Comparison of ENCODE assay signal across 23 mouse cellular contexts in the genomic region with DNA sequence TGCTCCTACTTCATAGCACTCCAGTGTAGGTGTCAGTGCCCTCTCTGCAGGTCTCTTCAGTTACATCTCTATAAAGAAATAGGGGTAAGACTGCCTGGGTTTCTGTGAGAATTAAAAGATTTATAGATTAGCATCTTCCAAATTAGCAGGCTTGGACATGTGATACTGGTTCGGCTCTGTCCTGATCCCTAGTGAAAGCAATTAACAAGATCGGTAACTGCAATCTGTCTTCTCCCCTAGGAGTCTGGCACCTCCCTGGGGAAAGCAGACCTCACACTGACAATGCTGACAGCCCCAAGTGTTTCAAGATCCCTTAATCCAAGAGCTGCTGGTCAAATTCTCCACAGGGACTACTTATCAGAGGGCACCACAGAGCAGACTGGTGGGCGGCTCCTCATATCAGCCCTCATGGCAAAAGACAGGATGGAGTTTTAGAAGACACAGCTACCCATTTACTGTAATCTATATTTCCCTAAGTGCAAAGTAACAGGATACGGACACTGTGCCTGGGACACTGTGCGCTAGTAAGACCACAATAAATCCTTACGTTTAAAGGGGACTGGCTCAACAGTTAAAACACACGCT. TPM values are rescaled to one million over a fixed set of nuclear protein-coding genes. Genes with fewer than 3 reads are reported as not detected.
DNase-seq lines count a peak whose midpoint lies in the region; ATAC-seq lines count a peak whose summit lies in the region.
"Had no signal": no experiment of that assay in that cellular context is flagged by ENCODE, and none has a peak within 500 bp of the region (broad histone marks: within the 10 kb centered on the region; RNA-seq: fewer than 3 reads in every experiment).

No protein-coding gene starts in this region.

- no peak overlapping the region for H3K4me3 ChIP-seq in kidney, embryonic 15.5 days (replicated peaks)
- H3K4me3 ChIP-seq in kidney, embryonic 16.5 days (ENCODE audit: low read length): no peak overlapping the region
- H3K4me3 ChIP-seq in liver, embryonic 13.5 days (replicated peaks): no peak overlapping the region
- H3K4me3 ChIP-seq: forebrain, embryonic 13.5 days; hindbrain, embryonic 12.5 days; limb, embryonic 15.5 days; midbrain, embryonic 13.5 days; neural tube, embryonic 12.5 days; stomach, embryonic 15.5 days had no signal

- peak; percentile 49 for DNase-seq in liver, embryonic 13.5 days
- peak; percentile 42 for DNase-seq in retina, postnatal 7 days (ENCODE audit: low read depth, low spot score)
- DNase-seq in adipocyte (ENCODE audit: low spot score): no peak
- DNase-seq in left cerebral cortex, postnatal 25 days (ENCODE audit: low spot score in 2 of 2): no peak
- DNase-seq: adrenal gland, postnatal 10 days; cerebellum, adult 11-12 months; embryo, embryonic 11 days; gastrocnemius, postnatal 36 days; heart, postnatal 10 days; kidney, adult 18-20 months; right cerebral cortex, postnatal 14 days; thymus, adult 18-20 months; thymus, postnatal 4 days had no signal

- peaks cover 5% of the 10 kb centered on the region for H3K36me3 ChIP-seq in kidney, embryonic 15.5 days
- peaks cover 4% of the 10 kb centered on the region; the same call in 1 of the 2 replicates for H3K36me3 ChIP-seq in kidney, embryonic 16.5 days (ENCODE audit: insufficient read depth, low read length)
- peaks cover 5% of the 10 kb centered on the region for H3K36me3 ChIP-seq in liver, embryonic 13.5 days
- H3K36me3 ChIP-seq: midbrain, embryonic 13.5 days; neural tube, embryonic 12.5 days; stomach, embryonic 15.5 days had no signal

- no peaks in the 10 kb centered on the region for H3K27me3 ChIP-seq in kidney, embryonic 15.5 days
- no peaks in the 10 kb centered on the region for H3K27me3 ChIP-seq in kidney, embryonic 16.5 days (ENCODE audit: insufficient read depth, low read length)
- H3K27me3 ChIP-seq in liver, embryonic 13.5 days: no peaks in the 10 kb centered on the region
- H3K27me3 ChIP-seq: forebrain, embryonic 13.5 days; hindbrain, embryonic 12.5 days; limb, embryonic 15.5 days; midbrain, embryonic 13.5 days; neural tube, embryonic 12.5 days; stomach, embryonic 15.5 days had no signal

- intact Hi-C loops in left cerebral cortex, postnatal 25 days (cut with DNase I): no loop called here

- 0 out of 2 replicates have a peak overlapping the region, but pooled peaks have one; percentile 7 for H3K27ac ChIP-seq in kidney, embryonic 15.5 days
- no peak overlapping the region for H3K27ac ChIP-seq in kidney, embryonic 16.5 days (ENCODE audit: low read length)
- H3K27ac ChIP-seq in liver, embryonic 13.5 days: peak overlapping the region; percentile 69
- H3K27ac ChIP-seq: forebrain, embryonic 13.5 days; hindbrain, embryonic 12.5 days; limb, embryonic 15.5 days; midbrain, embryonic 13.5 days; neural tube, embryonic 12.5 days; stomach, embryonic 15.5 days had no signal

- H3K9me3 ChIP-seq in kidney, embryonic 15.5 days (replicated peaks): no peaks in the 10 kb centered on the region
- no peaks in the 10 kb centered on the region for H3K9me3 ChIP-seq in kidney, embryonic 16.5 days (ENCODE audit: low read length)
- H3K9me3 ChIP-seq in liver, embryonic 13.5 days (replicated peaks): peaks cover 4% of the 10 kb centered on the region; the same call in 1 of the 2 replicates
- H3K9me3 ChIP-seq: forebrain, embryonic 13.5 days; hindbrain, embryonic 12.5 days; limb, embryonic 15.5 days; midbrain, embryonic 13.5 days; neural tube, embryonic 12.5 days; stomach, embryonic 15.5 days had no signal

- H3K9ac ChIP-seq in kidney, embryonic 15.5 days: no peak overlapping the region
- no peak overlapping the region for H3K9ac ChIP-seq in kidney, embryonic 16.5 days (replicated peaks; ENCODE audit: low read length)
- no peak overlapping the region; the same call in 1 of the 2 replicates for H3K9ac ChIP-seq in liver, embryonic 13.5 days
- H3K9ac ChIP-seq: forebrain, embryonic 13.5 days; hindbrain, embryonic 12.5 days; limb, embryonic 15.5 days; midbrain, embryonic 13.5 days; neural tube, embryonic 12.5 days; stomach, embryonic 15.5 days had no signal

- peak; percentile 43; the same call in 1 of the 2 replicates for ATAC-seq in kidney, embryonic 15.5 days (replicated peaks; ENCODE audit: low FRiP score)
- ATAC-seq in kidney, embryonic 16.5 days (ENCODE audit: low FRiP score, low TSS enrichment): no peak
- ATAC-seq in erythroblast, adult 5-6 weeks (replicated peaks; ENCODE audit: low FRiP score, poor library complexity, severe bottlenecking): peak; percentile 81
- peak; percentile 90 for ATAC-seq in liver, embryonic 13.5 days (ENCODE audit: low read depth)
- ATAC-seq: forebrain, embryonic 13.5 days; lung, postnatal 0 days; midbrain, embryonic 13.5 days had no signal

- peaks cover 9% of the 10 kb centered on the region for H3K4me1 ChIP-seq in kidney, embryonic 15.5 days
- H3K4me1 ChIP-seq in kidney, embryonic 16.5 days (ENCODE audit: insufficient read depth, low read length): peaks cover 5% of the 10 kb centered on the region; the same call in 1 of the 2 replicates
- H3K4me1 ChIP-seq in liver, embryonic 13.5 days (replicated peaks): peaks cover 36% of the 10 kb centered on the region
- H3K4me1 ChIP-seq: stomach, embryonic 15.5 days had no signal

- WGBS in kidney, embryonic 15.5 days: 55% methylated on average over 7 of the region's 7 CpGs
- WGBS in kidney, embryonic 16.5 days: 58% methylated on average over 7 of the region's 7 CpGs
- 59% methylated on average over 7 of the region's 7 CpGs for WGBS in liver, embryonic 13.5 days (ENCODE audit: insufficient replicate concordance)

- no peak overlapping the region for H3K4me2 ChIP-seq in kidney, embryonic 15.5 days
- no peak overlapping the region for H3K4me2 ChIP-seq in kidney, embryonic 16.5 days (replicated peaks; ENCODE audit: low read depth, low read length)
- peak overlapping the region; percentile 13; the same call in 1 of the 2 replicates for H3K4me2 ChIP-seq in liver, embryonic 13.5 days
- H3K4me2 ChIP-seq: forebrain, embryonic 13.5 days; hindbrain, embryonic 12.5 days; limb, embryonic 15.5 days; midbrain, embryonic 13.5 days; neural tube, embryonic 12.5 days; stomach, embryonic 15.5 days had no signal

RNA-seq across cellular contexts. Expression of a gene that starts 5.3 kb away (rescaled TPM):
- polyA plus RNA-seq in kidney, embryonic 15.5 days (2015; fragmentation: Nextera tagmentation; extraction: Ambion mirVana): 6.7 and 7.0 TPM in 2 replicates
- 7.8 and 7.9 TPM in 2 replicates for polyA plus RNA-seq in kidney, embryonic 16.5 days (2015; fragmentation: Nextera tagmentation; extraction: Ambion mirVana)
- total RNA-seq in erythroblast, adult 5-6 weeks (2015; ENCODE audit: low replicate concordance): 1.7 and 3.1 TPM in 2 replicates
- 2.0 and 3.3 TPM in 2 replicates for total RNA-seq in erythroblast, adult 5-6 weeks (2017; ENCODE audit: low replicate concordance)
- polyA plus RNA-seq in liver, embryonic 13.5 days (2015; fragmentation: Nextera tagmentation; extraction: Ambion mirVana): 1.8 and 2.5 TPM in 2 replicates
- total RNA-seq in left cerebral cortex, postnatal 25 days (2021): 10 to 100 TPM; 18.4 to 18.7 TPM

RNA-seq across cellular contexts. Expression of a gene that starts 19.4 kb away (rescaled TPM):
- 25.2 and 28.6 TPM in 2 replicates for polyA plus RNA-seq in kidney, embryonic 15.5 days (2015; fragmentation: Nextera tagmentation; extraction: Ambion mirVana)
- 19.8 and 19.9 TPM in 2 replicates for polyA plus RNA-seq in kidney, embryonic 16.5 days (2015; fragmentation: Nextera tagmentation; extraction: Ambion mirVana)
- total RNA-seq in erythroblast, adult 5-6 weeks (2015; ENCODE audit: low replicate concordance): 5.8 and 35.1 TPM in 2 replicates
- total RNA-seq in erythroblast, adult 5-6 weeks (2017; ENCODE audit: low replicate concordance): 7.1 and 14.6 TPM in 2 replicates
- polyA plus RNA-seq in liver, embryonic 13.5 days (2015; fragmentation: Nextera tagmentation; extraction: Ambion mirVana): 5.3 and 5.7 TPM in 2 replicates
- total RNA-seq in left cerebral cortex, postnatal 25 days (2021): 100 to 1,000 TPM; 166 TPM

Comparison
In these comparisons a context has a peak if more than half of its experiments do, and no peak if none do; other contexts are left out.
1. DNase-seq: peak in liver, embryonic 13.5 days (single experiment) and retina, postnatal 7 days (single experiment); none in adipocyte (single experiment) and left cerebral cortex, postnatal 25 days (0 of 2).